Mouse (Mus musculus) E14TG2a.4 (cell line): ENCODE measurements around the gene Duxf3.
"Not testable (repeated sequence)": the region's sequence is repeated elsewhere in the genome, so short reads cannot be mapped to it uniquely, and the experiment has no call there.

Source experiments
- CTCF ChIP-seq: conservative IDR thresholded peaks from 2 replicates; pipeline ENCODE4 v1.5.1; 2014; ENCODE audit warnings: low read length
- POU5F1 ChIP-seq: IDR thresholded peaks from 2 replicates; pipeline ENCODE4 v1.6.1; 2014; ENCODE audit warnings: low read length, borderline replicate concordance

DNA sequence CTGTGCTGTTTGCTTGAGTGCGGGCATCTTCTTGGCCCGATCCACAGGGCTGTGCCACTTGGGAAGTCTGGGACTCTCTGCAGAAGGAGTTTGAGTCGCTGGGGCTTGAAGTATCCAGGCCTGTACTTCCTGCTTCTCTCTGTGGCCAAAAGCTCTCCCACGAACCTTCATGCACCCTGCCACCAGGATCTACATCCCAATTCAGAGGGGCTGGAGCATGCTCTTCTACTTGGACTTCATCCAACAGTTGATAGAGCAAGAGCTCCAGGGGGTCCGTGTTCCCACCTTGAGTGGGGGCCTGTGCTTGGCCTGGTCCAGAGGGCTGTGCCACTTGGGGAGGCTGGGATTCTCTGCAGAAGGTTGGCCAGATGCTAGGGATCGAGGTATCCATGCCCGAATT, 1.4 kb downstream of the Duxf3 start:
- TF ChIP-seq CTCF, POU5F1: not testable (repeated sequence)
